Mouse (Mus musculus) heart, adult 18-20 months (tissue): Measurements from ENCODE around the gene Trim6. TPM values are rescaled to one million over a fixed set of nuclear protein-coding genes. Genes with fewer than 3 reads are reported as not detected.
"Not testable (repeated sequence)": the region's sequence is repeated elsewhere in the genome, so short reads cannot be mapped to it uniquely, and the experiment has no call there.

Experiments used
- DNase-seq, 2 experiments: peaks; one replicate each; pipeline ENCODE4 v3.0.0; 2021 to 2022; ENCODE audit warnings: mixed read lengths in 1 of 2
- long read RNA-seq, 2 experiments: library from polyadenylated mRNA; stranded (forward); transcript quantifications; one replicate each; pipeline ENCODE4 v2.0.0; 2021
- total RNA-seq, 2 experiments: library from RNA; stranded (reverse); gene quantifications; 2 replicates each; pipeline ENCODE4 v1.2.3; 2021

Trim6 gene
- under 1 TPM; 0.30 to 0.67 TPM for total RNA-seq
- long read RNA-seq, experiment 1, partial matches to known transcripts = 0 of 1 reads
- long read RNA-seq, experiment 1, other reads (novel, unspliced or antisense) = 0 of 1 reads
- long read RNA-seq, experiment 2 = 0 reads

DNA sequence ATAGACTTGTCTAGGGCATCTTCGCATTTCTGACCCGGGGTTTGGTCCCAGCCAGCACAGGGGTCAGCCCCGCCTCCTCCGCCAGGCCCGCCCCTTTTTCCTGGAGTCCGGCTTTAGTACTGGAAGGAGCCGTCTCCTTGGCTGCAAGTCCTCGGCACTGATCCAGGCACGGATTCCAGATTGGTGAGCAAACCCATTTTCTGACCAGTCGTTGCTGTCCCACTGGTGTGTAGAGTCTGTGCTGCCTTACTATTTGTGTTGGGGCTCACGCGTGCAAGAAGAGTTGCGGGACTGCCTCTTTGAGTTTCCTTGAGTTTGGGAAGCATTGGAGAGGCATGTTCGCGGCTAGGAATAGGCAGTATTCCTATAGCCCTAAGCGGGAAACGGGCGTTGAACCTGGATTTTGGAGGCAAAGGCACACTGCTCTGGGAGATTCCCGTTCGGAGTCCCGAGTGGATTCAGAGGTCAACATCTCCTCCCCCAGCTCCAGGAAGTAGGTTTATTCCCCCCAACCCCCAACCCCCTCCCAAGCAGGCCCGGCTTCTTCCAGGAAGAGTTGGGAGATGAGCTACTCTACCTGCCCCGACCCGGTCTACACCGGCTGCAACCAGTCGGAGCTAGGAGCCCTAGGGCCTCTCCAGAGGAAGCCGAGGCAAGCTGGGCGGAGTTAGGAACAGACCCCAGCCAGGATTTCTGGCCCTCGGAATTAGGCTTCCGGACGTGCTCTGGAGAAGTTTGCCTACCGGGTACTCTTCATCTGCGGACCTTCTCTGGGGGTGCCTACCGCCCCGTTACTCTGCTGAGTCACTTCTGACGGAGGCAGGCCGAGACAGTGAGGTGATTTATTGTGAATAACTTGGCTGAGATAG, at the start of gene Trim6:
Gene Trim6, plus strand, starts transcription at position 93 of the 869 bp plus-strand sequence.
- peak; percentile 91 to 92 for DNase-seq

DNA sequence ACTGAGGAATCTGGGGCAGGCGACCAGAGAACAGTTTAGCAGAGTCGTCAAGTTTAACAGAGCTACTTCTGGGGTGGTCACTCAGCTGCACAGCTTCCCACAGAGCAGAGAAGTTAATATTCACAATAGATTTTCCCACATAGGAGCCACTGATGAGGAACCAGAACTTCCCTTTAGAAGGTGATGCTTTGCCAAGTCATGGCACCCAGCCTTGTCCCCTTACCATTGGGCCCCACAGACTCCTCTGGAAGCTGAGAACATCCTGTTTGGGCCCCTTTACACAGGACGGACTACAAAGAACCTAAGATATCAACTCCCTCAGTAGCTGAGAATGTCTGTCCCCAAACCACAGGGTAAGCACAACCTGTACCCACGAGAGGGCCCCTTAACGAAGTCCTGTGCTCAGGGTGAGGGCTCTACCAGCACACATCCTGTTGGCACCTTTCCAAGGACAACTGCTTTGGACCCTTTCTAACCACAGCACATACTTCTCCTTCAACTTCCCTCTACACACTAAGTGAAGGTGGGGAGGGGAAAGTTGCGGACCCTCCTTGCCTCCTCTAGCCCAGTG, 48.9 kb upstream of the Trim6 start:
- DNase-seq = no peak

DNA sequence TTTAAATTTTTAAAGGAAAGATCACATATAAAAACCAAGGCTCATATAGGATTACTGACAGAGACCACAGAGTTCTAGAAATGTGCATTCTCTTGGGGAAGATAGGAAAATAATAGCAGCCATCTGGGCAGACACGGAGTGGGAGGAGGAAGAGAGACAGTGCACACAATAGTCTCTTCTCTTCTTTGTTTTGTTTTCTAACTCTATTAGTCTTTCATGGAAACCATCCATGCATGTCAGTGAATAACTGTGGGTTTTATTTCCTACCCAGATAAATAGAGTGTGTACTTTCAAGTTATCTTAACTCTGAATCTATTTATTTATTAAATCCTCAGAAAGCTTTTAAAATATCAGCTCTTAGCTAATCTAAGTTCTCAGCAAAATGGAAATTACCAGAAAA, 43.5 kb upstream of the Trim6 start:
- no peak for DNase-seq

DNA sequence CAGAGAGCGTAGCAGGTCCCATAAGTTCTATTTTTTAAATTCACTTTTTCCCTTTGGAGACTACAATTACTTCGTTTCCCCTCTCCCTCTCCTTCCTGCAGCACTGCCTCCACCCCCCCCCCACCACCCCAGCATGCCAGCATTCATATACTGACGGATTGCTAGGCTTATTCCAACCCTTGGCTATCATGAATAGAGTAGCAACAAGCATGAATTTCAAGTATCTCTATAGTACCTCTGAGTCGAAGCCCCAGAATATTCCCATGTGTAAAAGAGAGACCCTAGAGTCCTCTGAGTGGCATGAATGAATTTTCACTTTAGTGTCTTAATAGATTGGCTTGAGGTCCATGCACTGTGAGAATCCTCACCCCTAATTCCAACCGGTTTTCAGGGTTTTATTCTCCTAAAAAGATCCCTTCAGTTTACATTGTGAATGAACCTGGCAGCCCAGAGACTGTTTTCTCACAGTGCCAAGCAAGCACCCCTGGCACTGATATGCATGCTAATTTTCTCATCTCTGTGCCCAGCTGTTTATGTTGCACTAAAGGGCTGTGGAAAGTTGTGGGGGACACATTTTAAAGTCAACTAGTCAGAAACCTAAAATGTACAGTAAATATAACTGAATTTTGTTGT, 40.1 kb upstream of the Trim6 start:
- no peak for DNase-seq

DNA sequence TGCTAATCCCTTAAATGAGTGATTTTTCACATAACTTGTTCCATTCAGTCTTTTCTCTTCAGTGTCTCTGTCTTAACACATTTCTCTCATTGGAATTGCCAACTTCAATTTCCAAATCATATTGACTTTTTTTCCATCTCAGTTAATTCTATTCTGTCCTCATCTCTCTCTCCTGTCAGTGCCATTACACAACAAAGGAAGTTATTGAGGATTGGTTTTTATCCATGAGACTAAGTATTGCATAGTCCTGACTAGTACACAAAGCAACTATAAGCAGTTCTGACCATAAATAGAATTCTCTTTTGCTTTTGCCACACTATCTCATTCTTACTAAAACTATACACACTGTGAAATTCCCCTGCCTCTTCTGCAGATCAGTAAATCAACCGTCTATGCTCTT, 39.5 kb upstream of the Trim6 start:
- DNase-seq = no peak

GRCm38 (mm10) chr7:104183292-104183691, 35.3 kb upstream of the Trim6 start, which contains the start of gene Olfr648:
Gene Olfr648 (minus strand): TSS chr7:104183392.
- DNase-seq = no peak

- DNase-seq = no peak
These were observed 27.3 kb upstream of the Trim6 start for GRCm38 (mm10) chr7:104191275-104191674.

DNA sequence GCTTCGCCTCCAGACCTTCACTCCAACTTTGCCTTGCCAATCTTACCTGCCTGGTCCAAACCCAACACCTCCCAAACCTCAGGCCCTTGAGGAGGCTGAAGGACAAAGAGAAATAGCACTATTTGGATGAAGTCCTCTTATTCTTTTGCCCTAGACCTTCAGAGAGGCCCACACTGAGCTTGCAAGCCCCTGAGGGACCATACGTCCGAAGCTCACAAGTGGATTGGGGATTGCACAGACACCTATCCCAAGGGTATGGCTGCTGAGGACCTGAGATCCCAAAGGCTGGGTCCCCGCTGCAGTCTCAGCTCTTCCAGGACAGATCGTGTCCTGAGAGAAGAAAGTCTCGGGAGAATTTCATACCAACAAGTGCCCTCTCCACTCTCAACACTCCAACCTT, 22.7 kb upstream of the Trim6 start, which contains the start of gene Olfr649:
Gene Olfr649, minus strand, starts transcription at position 101 of the 400 bp plus-strand sequence.
- DNase-seq = no peak

DNA sequence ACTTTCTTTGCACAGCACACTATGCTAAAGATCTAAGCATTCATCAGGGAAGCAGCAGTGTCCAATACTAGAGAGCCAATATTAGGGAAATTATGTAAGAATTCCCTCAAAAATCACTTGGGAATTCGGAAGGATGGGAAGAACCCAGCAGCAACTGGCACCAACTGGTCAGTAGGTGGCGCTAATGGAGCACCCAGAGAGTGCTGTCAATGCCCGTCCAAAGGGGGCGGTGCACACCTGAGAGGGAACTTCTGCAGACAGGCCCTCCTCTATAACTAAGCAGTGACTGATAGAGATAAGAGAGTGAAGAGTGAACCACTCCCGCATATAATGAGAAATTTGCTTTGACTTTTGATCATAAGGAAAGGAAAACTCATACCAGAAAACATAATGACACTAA, 18.8 kb upstream of the Trim6 start:
- DNase-seq = peak; percentile 72 to 83

DNA sequence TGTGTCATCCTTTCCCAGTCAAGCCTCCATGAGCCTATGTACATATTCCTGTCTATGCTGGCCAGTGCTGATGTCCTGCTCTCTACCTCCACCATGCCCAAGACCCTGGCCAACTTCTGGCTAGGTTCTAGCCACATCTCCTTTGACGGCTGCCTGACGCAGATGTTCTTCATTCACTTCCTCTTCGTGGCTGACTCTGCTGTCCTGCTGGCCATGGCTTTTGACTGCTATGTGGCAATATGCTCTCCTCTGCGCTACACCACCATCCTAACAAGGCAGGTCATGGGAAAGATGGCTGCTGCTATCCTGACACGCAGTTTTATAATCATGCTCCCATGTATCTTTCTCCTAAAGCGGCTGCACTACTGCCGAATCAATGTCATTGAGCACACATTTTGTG, 12.4 kb upstream of the Trim6 start:
- DNase-seq = no peak

GRCm38 (mm10) chr7:104216011-104216535, 2.5 kb upstream of the Trim6 start:
- DNase-seq = no peak

- DNase-seq = no peak
These were observed 712 bp upstream of the Trim6 start for GRCm38 (mm10) chr7:104217881-104218280.

- peak; percentile 18 to 56 for DNase-seq
These were observed 12.6 kb downstream of the Trim6 start for GRCm38 (mm10) chr7:104231203-104231602.

DNA sequence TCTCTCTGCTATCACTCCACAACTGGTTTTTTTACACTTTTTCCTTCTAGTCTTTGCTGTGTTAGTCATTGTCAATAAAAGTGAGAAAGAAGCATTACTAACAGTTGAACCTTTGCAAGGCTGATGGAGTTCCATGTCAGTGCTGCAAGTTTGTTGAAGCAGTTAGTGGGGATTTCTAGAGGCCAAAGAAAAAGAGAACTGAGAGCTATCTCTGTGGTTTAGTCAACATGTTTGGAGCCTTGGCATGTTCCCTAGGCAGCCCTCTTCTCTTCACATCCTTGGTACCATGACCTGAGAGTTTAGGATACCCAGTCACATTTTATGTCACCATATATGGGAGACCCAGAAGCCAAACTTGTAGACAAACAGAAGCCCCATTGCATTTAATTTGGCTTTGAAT, 22.3 kb downstream of the Trim6 start:
- DNase-seq = no peak

DNA sequence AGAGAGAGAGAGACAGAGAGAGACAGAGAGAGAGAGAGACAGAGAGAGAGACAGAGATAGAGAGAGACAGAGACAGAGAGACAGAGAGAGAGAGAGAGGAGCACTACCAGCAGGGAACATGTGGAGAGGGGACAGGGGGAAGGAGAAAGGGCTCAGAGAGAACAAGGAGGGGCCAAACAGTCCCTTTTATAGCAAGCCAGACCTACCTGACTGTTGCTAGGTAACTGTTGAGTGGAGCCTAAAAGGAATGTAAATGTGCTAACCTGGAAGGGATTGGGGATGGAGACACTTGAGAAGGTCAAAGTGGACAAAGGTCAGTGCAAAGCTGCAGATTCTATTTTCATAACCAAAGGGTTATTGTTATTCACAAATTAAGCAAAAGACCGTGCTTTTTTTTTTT, 25.0 kb downstream of the Trim6 start:
- no peak for DNase-seq

DNA sequence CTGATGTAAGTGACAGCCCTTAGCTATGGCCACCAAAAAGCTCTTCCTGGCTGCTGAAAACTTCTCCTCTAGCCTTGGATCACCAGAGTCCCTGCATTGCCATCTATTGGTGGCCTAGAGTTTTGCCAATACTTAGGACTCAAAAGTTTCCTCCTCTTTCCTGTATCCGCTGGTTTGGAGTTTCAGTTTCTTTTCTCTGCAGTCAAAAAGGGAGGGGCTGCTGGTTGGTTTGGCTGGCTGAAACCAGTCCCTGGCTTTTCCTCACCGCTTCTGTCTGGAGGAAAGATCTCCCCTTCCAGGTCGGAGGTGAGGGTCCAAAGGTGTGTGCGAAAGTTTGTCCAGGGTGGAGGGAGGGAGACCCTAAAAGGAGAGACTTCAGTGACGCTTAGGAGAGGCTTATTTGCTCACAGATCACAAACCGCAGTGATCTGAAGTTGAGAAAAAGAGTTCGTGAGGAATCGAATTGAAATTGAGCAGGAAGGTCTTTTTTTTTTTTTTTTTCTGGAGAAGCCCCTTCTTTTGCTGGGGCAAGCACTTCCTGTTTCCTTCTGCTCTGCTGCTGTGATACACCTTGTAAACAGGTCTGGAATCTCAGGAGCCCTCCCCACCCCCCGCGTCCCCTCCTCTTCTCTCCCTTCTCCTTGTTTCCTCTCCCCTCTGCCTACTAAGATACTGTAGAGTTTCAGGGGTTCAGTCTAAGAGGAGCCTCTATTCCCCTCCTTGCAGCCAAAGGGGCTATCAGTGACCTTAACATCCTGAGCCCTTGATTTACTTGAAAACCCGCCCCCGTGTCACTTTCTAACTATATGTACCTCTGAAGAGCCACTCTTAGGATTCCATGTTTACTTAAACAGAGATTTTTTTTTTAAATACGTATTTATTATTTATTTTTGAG, 25.9 kb downstream of the Trim6 start, which contains the start of gene Trim34a:
Gene Trim34a, plus strand, starts transcription at position 171 of the 895 bp plus-strand sequence.
- peak; percentile 79 to 87 for DNase-seq

DNA sequence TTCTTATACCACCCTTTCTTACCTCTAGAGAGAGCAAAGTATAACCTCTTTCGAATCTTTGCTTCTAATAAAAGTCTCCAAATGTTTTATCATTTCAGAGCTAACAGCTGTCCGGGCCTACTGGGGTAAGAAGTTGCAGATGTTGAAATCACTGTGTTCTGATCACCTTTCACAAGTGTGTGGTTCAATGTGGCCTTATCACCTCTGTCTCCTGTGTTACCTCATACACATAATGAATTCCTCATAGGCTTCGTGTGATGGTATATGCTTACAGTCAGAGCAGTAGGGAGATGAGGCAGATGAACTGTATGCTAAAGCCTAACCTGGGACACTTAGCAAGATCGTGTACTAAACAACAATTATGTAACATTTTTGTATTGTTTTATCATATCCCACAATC, 41.8 kb downstream of the Trim6 start:
- DNase-seq = not testable (repeated sequence)

GRCm38 (mm10) chr7:104265335-104265734, 46.7 kb downstream of the Trim6 start:
- not testable (repeated sequence) for DNase-seq

DNA sequence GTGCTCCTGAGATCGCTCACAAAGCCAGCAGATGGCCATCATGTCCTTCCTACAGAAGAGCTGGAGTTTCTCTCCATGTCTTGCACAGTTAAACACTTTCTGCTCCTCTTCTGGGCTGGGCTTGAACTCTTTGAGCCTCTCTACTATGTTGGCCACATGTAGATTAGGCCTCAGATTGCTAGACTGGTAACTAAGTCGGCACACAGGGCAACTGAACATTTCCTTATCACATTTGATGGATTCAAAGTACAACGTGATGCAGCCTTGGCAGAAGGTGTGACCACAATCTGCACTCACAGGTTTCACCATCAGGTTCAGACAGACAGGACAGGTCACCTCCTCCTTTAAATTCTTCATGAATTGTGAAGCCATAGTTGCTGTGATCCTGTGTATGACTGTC, 60.8 kb downstream of the Trim6 start:
- DNase-seq = not testable (repeated sequence)
